Mouse (Mus musculus) embryo, embryonic 11.5 days (tissue): ENCODE data around the gene Mphosph6.

Experiments used
- DNase-seq: peaks from one replicate; pipeline ENCODE4 v3.0.0-alpha.2; 2012; ENCODE audit warnings: low read depth, low spot score

Mphosph6 gene

GRCm38 (mm10) chr8:117771115-117771836, 30.5 kb downstream of the Mphosph6 start:
- DNase-seq = no peak

GRCm38 (mm10) chr8:117768971-117769370, 32.8 kb downstream of the Mphosph6 start:
- DNase-seq = no peak

GRCm38 (mm10) chr8:117765947-117766346, 35.8 kb downstream of the Mphosph6 start:
- no peak for DNase-seq

- DNase-seq = no peak
Measured at GRCm38 (mm10) chr8:117764625-117765024, 37.1 kb downstream of the Mphosph6 start.

GRCm38 (mm10) chr8:117762776-117763175, 39.0 kb downstream of the Mphosph6 start:
- DNase-seq = no peak

GRCm38 (mm10) chr8:117757900-117758299, 43.8 kb downstream of the Mphosph6 start:
- no peak for DNase-seq

GRCm38 (mm10) chr8:117749436-117749835, 52.3 kb downstream of the Mphosph6 start:
- no peak for DNase-seq

GRCm38 (mm10) chr8:117747886-117748730, 53.6 kb downstream of the Mphosph6 start:
- no peak for DNase-seq

- no peak for DNase-seq
Measured at GRCm38 (mm10) chr8:117747428-117747827, 54.3 kb downstream of the Mphosph6 start.

GRCm38 (mm10) chr8:117746651-117747050, 55.1 kb downstream of the Mphosph6 start:
- DNase-seq = no peak

- DNase-seq = no peak
Measured at GRCm38 (mm10) chr8:117742431-117743012, 59.2 kb downstream of the Mphosph6 start.
